Mouse (Mus musculus) myocyte (in vitro differentiated cells): ENCODE measurements at regions not wholly inside any gene's neighbourhood (a gene's known extent, or its start where the extent isn't known, plus 50 kb on each side); places are given as distances from the start of the nearest gene placed in this dataset.

Experiments used
- H3K27me3 ChIP-seq: one replicate; pipeline ENCODE4 v1.6.1; 2011; ENCODE audit not compliant: control insufficient read depth, insufficient read depth, insufficient read length
- H3K36me3 ChIP-seq: one replicate; pipeline ENCODE4 v1.6.1; 2011; ENCODE audit not compliant: control insufficient read depth, insufficient read depth
- H3K4me2 ChIP-seq: one replicate; pipeline ENCODE4 v1.6.1; 2011; ENCODE audit warnings: low read depth, control low read depth
- H3K4me3 ChIP-seq: one replicate; pipeline ENCODE4 v1.5.1; 2011; ENCODE audit warnings: mild to moderate bottlenecking, control low read depth, moderate library complexity
- H3K79me2 ChIP-seq: one replicate; pipeline ENCODE4 v1.6.1; 2011; ENCODE audit not compliant: control insufficient read depth, insufficient read depth
- H3ac ChIP-seq: one replicate; pipeline ENCODE4 v1.6.1; 2011; ENCODE audit not compliant: control insufficient read depth, insufficient read length
- CEBPB ChIP-seq: IDR thresholded peaks from 2 replicates; pipeline ENCODE4 v1.6.1; 2011; ENCODE audit warnings: mild to moderate bottlenecking, moderate library complexity; ENCODE audit not compliant: poor library complexity, insufficient read depth, severe bottlenecking
- E2F4 ChIP-seq: IDR thresholded peaks from one replicate; pipeline ENCODE4 v1.6.1; 2011; ENCODE audit warnings: mild to moderate bottlenecking, control low read depth, moderate library complexity; ENCODE audit not compliant: insufficient read depth
- MAX ChIP-seq: IDR thresholded peaks from one replicate; pipeline ENCODE4 v1.6.1; 2011; ENCODE audit warnings: low read depth, mild to moderate bottlenecking, control low read depth
- MYOD1 ChIP-seq, 3 experiments: IDR thresholded peaks; one replicate each; pipeline ENCODE4 v1.6.1; 2011; ENCODE audit warnings: control low read depth in 2 of 3, low read depth in 2 of 3, mild to moderate bottlenecking in 2 of 3, moderate library complexity in 1 of 3; ENCODE audit not compliant: insufficient read length in 2 of 3, control insufficient read depth in 1 of 3
- MYOG ChIP-seq, 3 experiments: IDR thresholded peaks; one replicate each; pipeline ENCODE4 v1.6.1; 2011; ENCODE audit warnings: control low read depth in 2 of 3, low read depth in 2 of 3, mild to moderate bottlenecking in 2 of 3; ENCODE audit not compliant: insufficient read length in 2 of 3, control insufficient read depth in 1 of 3, insufficient read depth in 1 of 3
- POLR2A ChIP-seq: IDR thresholded peaks from one replicate; pipeline ENCODE4 v1.6.1; 2011; ENCODE audit warnings: low read depth, mild to moderate bottlenecking, control low read depth, moderate library complexity; ENCODE audit not compliant: insufficient read length
- POLR2AphosphoS2 ChIP-seq: IDR thresholded peaks from one replicate; pipeline ENCODE4 v1.6.1; 2011; ENCODE audit warnings: low read depth, control low read depth; ENCODE audit not compliant: insufficient read length
- REST ChIP-seq: IDR thresholded peaks from one replicate; pipeline ENCODE4 v1.6.1; 2011; ENCODE audit warnings: mild to moderate bottlenecking, control low read depth, moderate library complexity; ENCODE audit not compliant: insufficient read depth, insufficient read length
- SRF ChIP-seq: IDR thresholded peaks from one replicate; pipeline ENCODE4 v1.6.1; 2011; ENCODE audit warnings: low read depth; ENCODE audit not compliant: control insufficient read depth, insufficient read length
- TCF12 ChIP-seq: IDR thresholded peaks from one replicate; pipeline ENCODE4 v1.6.1; 2011; ENCODE audit warnings: mild to moderate bottlenecking, control low read depth; ENCODE audit not compliant: poor library complexity, insufficient read depth, severe bottlenecking
- TCF3 ChIP-seq: IDR thresholded peaks from one replicate; pipeline ENCODE4 v1.6.1; 2011; ENCODE audit warnings: low read depth, control low read depth; ENCODE audit not compliant: insufficient read length
- USF1 ChIP-seq: IDR thresholded peaks from one replicate; pipeline ENCODE4 v1.6.1; 2011; ENCODE audit warnings: low read depth, mild to moderate bottlenecking, control low read depth, moderate library complexity

- no peaks in the 10 kb centered on the region for H3K27me3 ChIP-seq
- H3K79me2 ChIP-seq, result no peaks in the 10 kb centered on the region
- no peak overlapping the region for H3K4me2 ChIP-seq
- H3ac ChIP-seq, result no peak overlapping the region
- H3K4me3 ChIP-seq, result no peak overlapping the region
- no peak for TF ChIP-seq POLR2AphosphoS2
- no peak for TF ChIP-seq CEBPB
- no peak for TF ChIP-seq TCF3
- no peak for TF ChIP-seq SRF
- no peak for TF ChIP-seq MYOG (IDR thresholded peaks at IDR 0.05; ENCODE audit: control insufficient read depth in 1 of 3, insufficient read depth in 1 of 3, insufficient read length in 2 of 3, low read depth in 2 of 3)
- TF ChIP-seq TCF12, result no peak
- TF ChIP-seq USF1, result no peak
- TF ChIP-seq REST, result no peak
- TF ChIP-seq POLR2A, result no peak
- H3K36me3 ChIP-seq, result no peaks in the 10 kb centered on the region
Measured at GRCm38 (mm10) chr2:117819701-117820225, 291.9 kb upstream of the Thbs1 start.

- Histone ChIP-seq H3K36me3 (no peaks in the 10 kb centered on the region), H3K27me3 (no peaks in the 10 kb centered on the region), H3ac (no peak overlapping the region), H3K79me2 (no peaks in the 10 kb centered on the region), H3K4me3 (no peak overlapping the region), H3K4me2 (no peak overlapping the region)
- TF ChIP-seq POLR2AphosphoS2, result no peak
- TF ChIP-seq REST, result no peak
- no peak for TF ChIP-seq MYOG (IDR thresholded peaks at IDR 0.05; ENCODE audit: control insufficient read depth in 1 of 3, insufficient read depth in 1 of 3, insufficient read length in 2 of 3, low read depth in 2 of 3)
- TF ChIP-seq SRF, result no peak
Measured at GRCm38 (mm10) chr2:117820708-117821107, 291.0 kb upstream of the Thbs1 start.

DNA sequence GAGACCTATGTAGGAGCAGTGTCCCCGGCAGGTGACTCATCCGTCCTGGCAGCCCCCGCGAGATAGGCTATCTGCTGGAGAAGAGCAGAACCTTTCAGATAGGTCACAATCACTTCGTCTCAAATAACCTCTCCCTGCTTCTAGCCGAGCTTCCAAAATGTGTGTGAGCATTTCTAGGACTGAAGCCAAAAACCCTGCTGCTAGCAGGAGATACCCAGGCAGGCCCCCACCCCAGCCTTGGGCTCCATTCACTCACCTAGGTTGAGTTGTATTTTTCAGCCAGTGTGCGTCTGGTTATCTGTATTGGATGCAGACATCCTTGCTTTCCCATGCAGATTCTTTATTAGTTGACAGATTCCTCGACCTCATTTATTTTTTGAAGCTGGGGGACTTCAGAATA is 286.6 kb upstream of the Thbs1 start:
- H3K4me3 ChIP-seq, result no peak overlapping the region
- H3K36me3 ChIP-seq, result no peaks in the 10 kb centered on the region
- no peaks in the 10 kb centered on the region for H3K27me3 ChIP-seq
- TF ChIP-seq TCF12, result no peak
- no peak for TF ChIP-seq E2F4
- no peak for TF ChIP-seq MYOD1 (IDR thresholded peaks at IDR 0.05; ENCODE audit: control insufficient read depth in 1 of 3, insufficient read length in 2 of 3, low read depth in 2 of 3)
- TF ChIP-seq SRF, result no peak
- no peak for TF ChIP-seq CEBPB
- TF ChIP-seq POLR2A, result no peak
- TF ChIP-seq POLR2AphosphoS2, result no peak
- no peak for TF ChIP-seq TCF3
- no peak for TF ChIP-seq REST
- TF ChIP-seq USF1, result no peak
- no peak for TF ChIP-seq MAX
- no peak for TF ChIP-seq MYOG (IDR thresholded peaks at IDR 0.05; ENCODE audit: control insufficient read depth in 1 of 3, insufficient read depth in 1 of 3, insufficient read length in 2 of 3, low read depth in 2 of 3)
- H3K79me2 ChIP-seq, result no peaks in the 10 kb centered on the region
- no peak overlapping the region for H3K4me2 ChIP-seq
- no peak overlapping the region for H3ac ChIP-seq

DNA sequence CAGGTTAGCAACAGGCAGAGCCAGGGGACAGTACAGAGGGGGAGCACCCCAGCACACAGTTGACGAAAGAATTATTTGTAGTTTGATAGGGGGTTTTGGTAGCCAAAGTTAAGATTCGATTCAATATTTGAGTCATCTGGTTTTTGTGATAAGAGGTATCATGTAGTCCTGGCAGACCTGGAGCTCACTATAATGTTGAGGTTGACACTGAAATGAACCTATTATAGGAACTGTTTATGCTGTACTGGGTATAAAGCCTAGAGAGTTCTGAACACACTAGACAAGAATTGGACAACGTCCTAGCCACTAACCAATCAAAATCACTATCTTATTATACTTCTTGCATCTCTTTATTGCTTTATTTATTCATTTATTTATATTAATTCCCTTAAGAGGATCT is 284.4 kb upstream of the Thbs1 start:
- no peak overlapping the region for H3ac ChIP-seq
- no peak for TF ChIP-seq SRF
- no peak for TF ChIP-seq POLR2AphosphoS2
- H3K4me2 ChIP-seq, result no peak overlapping the region
- no peak overlapping the region for H3K4me3 ChIP-seq
- H3K36me3 ChIP-seq, result no peaks in the 10 kb centered on the region
- no peaks in the 10 kb centered on the region for H3K79me2 ChIP-seq
- no peaks in the 10 kb centered on the region for H3K27me3 ChIP-seq

- H3K79me2 ChIP-seq, result no peaks in the 10 kb centered on the region
- H3K4me3 ChIP-seq, result no peak overlapping the region
- no peaks in the 10 kb centered on the region for H3K36me3 ChIP-seq
- no peaks in the 10 kb centered on the region for H3K27me3 ChIP-seq
- H3K4me2 ChIP-seq, result peak overlapping the region; percentile 35
- H3ac ChIP-seq, result no peak overlapping the region
- no peak for TF ChIP-seq SRF
- TF ChIP-seq CEBPB, result peak; percentile 86
Measured at GRCm38 (mm10) chr2:117838387-117838786, 273.3 kb upstream of the Thbs1 start.

- H3ac ChIP-seq, result no peak overlapping the region
- no peaks in the 10 kb centered on the region for H3K79me2 ChIP-seq
- H3K27me3 ChIP-seq, result no peaks in the 10 kb centered on the region
- no peak overlapping the region for H3K4me3 ChIP-seq
- H3K4me2 ChIP-seq, result no peak overlapping the region
- TF ChIP-seq MYOD1 (IDR thresholded peaks at IDR 0.05; ENCODE audit: control insufficient read depth in 1 of 3, insufficient read length in 2 of 3, low read depth in 2 of 3), result no peak
- TF ChIP-seq POLR2A, result no peak
- TF ChIP-seq USF1, result no peak
- no peak for TF ChIP-seq MYOG (IDR thresholded peaks at IDR 0.05; ENCODE audit: control insufficient read depth in 1 of 3, insufficient read depth in 1 of 3, insufficient read length in 2 of 3, low read depth in 2 of 3)
- TF ChIP-seq SRF, result no peak
- no peak for TF ChIP-seq REST
- TF ChIP-seq POLR2AphosphoS2, result no peak
- TF ChIP-seq E2F4, result no peak
- no peak for TF ChIP-seq CEBPB
- TF ChIP-seq TCF3, result no peak
- no peak for TF ChIP-seq TCF12
- no peak for TF ChIP-seq MAX
- no peaks in the 10 kb centered on the region for H3K36me3 ChIP-seq
Measured at GRCm38 (mm10) chr2:117840406-117840805, 271.3 kb upstream of the Thbs1 start.
